Mouse (Mus musculus): ENCODE data around the gene Ccdc144b. TPM values are rescaled to one million over a fixed set of nuclear protein-coding genes. Genes with fewer than 3 reads are reported as not detected.

Ccdc144b gene
- polyA plus RNA-seq (2014; fragmentation: Illumina TruSeq; extraction: RNeasy Lipid Tissue Mini Kit (QIAGEN cat#74804)) = not detected

GRCm38 (mm10) chr3:36053447-36053846 lies at the start of gene Ccdc144b:
Ccdc144b (minus strand) TSS chr3:36053547.

GRCm38 (mm10) chr3:36065843-36066651 lies 12.7 kb upstream of the Ccdc144b start, which contains the start of gene Acad9:
Acad9 (plus strand) TSS chr3:36065979.

GRCm38 (mm10) chr3:36000275-36001239 lies 52.8 kb downstream of the Ccdc144b start, which contains the start of gene Mccc1:
Mccc1 (minus strand) TSS chr3:36000678.

Other genes with a start within 250 kb of the Ccdc144b start
- 366 TPM for gene Dcun1d1, start 116.1 kb downstream of the Ccdc144b start, polyA plus RNA-seq (2014; fragmentation: Illumina TruSeq; extraction: RNeasy Lipid Tissue Mini Kit (QIAGEN cat#74804))
- gene Mccc1, start 52.9 kb downstream of the Ccdc144b start, polyA plus RNA-seq (2014; fragmentation: Illumina TruSeq; extraction: RNeasy Lipid Tissue Mini Kit (QIAGEN cat#74804)) = 44.0 TPM
- 24.0 TPM for gene Acad9, start 12.4 kb upstream of the Ccdc144b start, polyA plus RNA-seq (2014; fragmentation: Illumina TruSeq; extraction: RNeasy Lipid Tissue Mini Kit (QIAGEN cat#74804))
- 34.7 TPM for gene D3Ertd254e, start 97.5 kb upstream of the Ccdc144b start, polyA plus RNA-seq (2014; fragmentation: Illumina TruSeq; extraction: RNeasy Lipid Tissue Mini Kit (QIAGEN cat#74804))
- gene Qrfpr, start 168.8 kb upstream of the Ccdc144b start, polyA plus RNA-seq (2014; fragmentation: Illumina TruSeq; extraction: RNeasy Lipid Tissue Mini Kit (QIAGEN cat#74804)) = not detected

Data from ovary, adult 10 weeks (tissue).